Mouse (Mus musculus): ENCODE measurements around the gene Mtmr4.

DNA sequence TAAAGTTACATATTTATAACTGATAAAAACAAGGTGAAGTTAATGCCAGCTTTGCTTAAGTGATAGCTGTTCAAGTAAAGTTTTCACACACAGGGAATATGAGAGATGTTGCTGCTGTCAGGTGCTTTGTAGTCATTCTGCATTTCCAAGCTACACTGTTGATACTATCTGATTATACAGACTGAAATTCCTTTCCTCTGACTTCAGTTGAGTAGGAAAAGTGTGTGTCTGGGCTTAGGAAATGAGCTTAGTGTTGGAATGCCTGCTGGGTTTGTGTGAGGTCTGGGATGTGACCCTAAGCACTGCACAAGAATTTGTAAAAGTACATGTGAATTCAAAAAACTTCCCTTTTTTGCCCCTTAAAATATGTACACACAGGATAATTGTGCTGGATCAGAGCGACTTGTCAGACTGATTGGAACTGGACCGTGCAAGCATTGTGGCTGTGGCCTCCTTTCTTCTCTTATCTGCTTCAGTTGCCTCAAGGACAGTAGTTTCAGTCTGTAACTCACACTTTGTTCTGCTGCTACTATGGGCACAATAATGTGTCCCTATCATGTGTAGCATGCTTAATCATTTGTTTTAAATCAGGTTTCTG is 36.8 kb upstream of the Mtmr4 start:
- TF ChIP-seq POLR2A (IDR thresholded peaks at IDR 0.05; ENCODE audit: low read depth, low read length) (no peak), CTCF (IDR thresholded peaks at IDR 0.05; ENCODE audit: borderline replicate concordance, insufficient read depth, low read length) (no peak)

Data from embryonic fibroblast, embryonic 13.5 days (primary cell).